ENCODE assay signal across 8 mouse cellular contexts in the genomic region with DNA sequence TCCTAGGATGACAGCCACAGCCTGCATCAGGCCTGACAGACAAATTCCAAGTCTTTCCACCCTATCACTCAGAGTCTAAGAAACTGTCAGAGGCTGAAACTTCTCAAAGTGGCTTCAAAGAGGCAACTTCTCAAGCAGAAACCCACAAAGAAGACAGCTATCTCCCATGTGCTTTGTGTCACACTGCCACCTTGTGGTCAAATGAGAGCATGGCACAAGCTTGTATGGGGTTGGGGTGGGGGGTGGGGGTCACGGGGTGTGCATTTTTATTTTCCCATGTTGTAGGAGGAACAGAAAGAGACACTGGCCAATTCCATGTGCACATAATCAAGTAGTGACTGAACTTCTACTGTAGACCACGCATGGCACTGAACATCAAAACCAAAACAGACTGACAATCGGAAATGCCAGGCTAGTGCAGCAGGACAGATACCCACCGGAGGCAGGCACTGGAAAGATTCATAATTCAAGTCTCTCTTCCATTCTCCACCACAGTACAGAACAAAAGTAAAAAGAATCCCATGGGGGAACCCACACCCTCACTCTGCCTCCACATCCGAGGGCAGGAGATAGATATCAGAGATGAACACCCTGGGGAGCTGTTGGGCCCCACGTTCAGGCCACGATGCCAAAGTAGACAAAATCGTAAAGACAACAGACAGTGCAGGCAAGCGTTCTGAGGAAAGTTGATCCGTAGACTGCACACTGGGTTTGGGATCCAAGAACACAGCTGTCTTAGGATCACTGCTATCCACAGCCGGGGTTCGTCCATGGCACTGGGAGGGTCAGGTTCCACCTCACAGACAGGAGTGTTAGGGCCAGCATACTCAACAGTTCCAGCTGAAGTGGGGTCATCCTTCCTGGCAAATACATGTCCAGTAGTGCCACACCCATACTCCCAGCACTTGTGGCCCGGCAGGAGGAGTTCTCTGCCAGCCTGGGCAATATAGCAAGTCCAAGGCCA. TPM values are rescaled to one million over a fixed set of nuclear protein-coding genes. Genes with fewer than 3 reads are reported as not detected.
DNase-seq lines count a peak whose midpoint lies in the region; ATAC-seq and TF ChIP-seq lines count a peak whose summit lies in the region.

No protein-coding gene starts in this region.

- H3K27me3 ChIP-seq in spleen, adult 2 months (ENCODE audit: control insufficient read depth, insufficient read depth, low read length) = no peaks in the 10 kb centered on the region
- H3K27me3 ChIP-seq in midbrain, embryonic 14.5 days (ENCODE audit: control insufficient read depth, insufficient read depth, low read length) = no peaks in the 10 kb centered on the region

- no peak overlapping the region for H3K9ac ChIP-seq in midbrain, embryonic 14.5 days (replicated peaks; ENCODE audit: low read length)

- WGBS in spleen, adult 2 months = 35% methylated on average over 13 of the region's 13 CpGs
- 70% methylated on average over 13 of the region's 13 CpGs for WGBS in midbrain, embryonic 14.5 days

- ATAC-seq in midbrain, embryonic 14.5 days (ENCODE audit: low FRiP score, low TSS enrichment) = peak; percentile 55; the same call in 1 of the 2 replicates

- no peaks in the 10 kb centered on the region for H3K9me3 ChIP-seq in midbrain, embryonic 14.5 days (ENCODE audit: control insufficient read depth, low read length)

- peak; percentile 42 to 53 for DNase-seq in spleen, adult 2 months (ENCODE audit: low read depth in 1 of 2, low spot score in 2 of 2)
- DNase-seq in spleen, adult 12 weeks (ENCODE audit: low spot score) = no peak
- peak; percentile 41 to 45 for DNase-seq in cerebellum, postnatal 36 days
- DNase-seq in heart, adult 8-10 months (ENCODE audit: low spot score) = peak; percentile 45
- peak; percentile 69 to 74 for DNase-seq in kidney, postnatal 4 days
- peak; percentile 74 for DNase-seq in midbrain, embryonic 14.5 days
- peak; percentile 67 for DNase-seq in thymus, postnatal 25 days
- DNase-seq in adrenal gland, postnatal 36 days = no peak

- peak; percentile 63; the same call in 1 of the 2 replicates for TF ChIP-seq CTCF in spleen, adult 2 months (IDR thresholded peaks at IDR 0.05; ENCODE audit: extremely low read depth, insufficient read depth, insufficient read length, insufficient replicate concordance)

- peaks cover 17% of the 10 kb centered on the region; the same call in 1 of the 2 replicates for H3K4me1 ChIP-seq in spleen, adult 2 months (ENCODE audit: control insufficient read depth, insufficient read depth, insufficient read length)
- H3K4me1 ChIP-seq in midbrain, embryonic 14.5 days (ENCODE audit: control insufficient read depth, insufficient read depth, low read length) = peaks cover 31% of the 10 kb centered on the region

- no peak overlapping the region for H3K27ac ChIP-seq in spleen, adult 2 months (ENCODE audit: insufficient read depth, low read length)
- no peak overlapping the region; the same call in 1 of the 2 replicates for H3K27ac ChIP-seq in midbrain, embryonic 14.5 days (replicated peaks; ENCODE audit: low read depth, low read length)

- H3K4me2 ChIP-seq in midbrain, embryonic 14.5 days (ENCODE audit: low read length) = no peak overlapping the region

- peaks cover 17% of the 10 kb centered on the region for H3K36me3 ChIP-seq in spleen, adult 2 months (ENCODE audit: control insufficient read depth, insufficient read depth, low read length)
- peaks cover 24% of the 10 kb centered on the region for H3K36me3 ChIP-seq in midbrain, embryonic 14.5 days (ENCODE audit: control insufficient read depth, insufficient read depth, low read length)

- no peak for TF ChIP-seq POLR2A in spleen, adult 2 months (IDR thresholded peaks at IDR 0.05; ENCODE audit: low read depth, low read length)

- H3K4me3 ChIP-seq in spleen, adult 2 months (ENCODE audit: extremely low read depth, insufficient read depth, insufficient read length) = no peak overlapping the region
- H3K4me3 ChIP-seq in midbrain, embryonic 14.5 days (replicated peaks; ENCODE audit: low read depth, low read length) = no peak overlapping the region

RNA-seq across cellular contexts. Expression of a gene that starts 37.1 kb away (rescaled TPM):
- 55.3 and 72.5 TPM in 2 replicates for polyA plus RNA-seq in spleen, adult 2 months (2012; rRNA removed)
- 100 to 1,000 TPM; 303 to 326 (median 315) TPM for total RNA-seq in heart, adult 8-10 months (2022)
- polyA plus RNA-seq in midbrain, embryonic 14.5 days (2014; fragmentation: Nextera tagmentation; extraction: Ambion mirVana) = 25.0 and 35.0 TPM in 2 replicates
- 100 to 1,000 TPM; 205 to 213 TPM for total RNA-seq in adrenal gland, postnatal 36 days (2021)

RNA-seq across cellular contexts. Expression of a gene that starts 40.9 kb away (rescaled TPM):
- polyA plus RNA-seq in spleen, adult 2 months (2012; rRNA removed) = 0.12 and 0.16 TPM in 2 replicates
- total RNA-seq in heart, adult 8-10 months (2022) = not detected
- polyA plus RNA-seq in midbrain, embryonic 14.5 days (2014; fragmentation: Nextera tagmentation; extraction: Ambion mirVana) = not detected in 2 replicates
- total RNA-seq in adrenal gland, postnatal 36 days (2021) = not detected

Comparison
In these comparisons a context has a peak if more than half of its experiments do, and no peak if none do; other contexts are left out.
1. DNase-seq: peak in spleen, adult 2 months (2 of 2), cerebellum, postnatal 36 days (2 of 2), heart, adult 8-10 months (single experiment), kidney, postnatal 4 days (2 of 2), midbrain, embryonic 14.5 days (single experiment) and thymus, postnatal 25 days (single experiment); none in spleen, adult 12 weeks (single experiment) and adrenal gland, postnatal 36 days (0 of 2).